Mouse (Mus musculus) layer of hippocampus, adult 8-10 months (tissue): ENCODE measurements around the gene Meis2. TPM values are rescaled to one million over a fixed set of nuclear protein-coding genes. Genes with fewer than 3 reads are reported as not detected.

ENCODE experiments used
- DNase-seq, 2 experiments: peaks; one replicate each; pipeline ENCODE4 v3.0.0; 2022; ENCODE audit warnings: low spot score in 2 of 2
- total RNA-seq, 4 experiments: library from RNA; stranded (reverse); gene quantifications; 2 replicates each; pipeline ENCODE4 v1.2.4; 2022

Meis2 gene
- total RNA-seq, 4 experiments from 2014 or later: 43.4 to 69.1 (median 50.4) TPM

DNA sequence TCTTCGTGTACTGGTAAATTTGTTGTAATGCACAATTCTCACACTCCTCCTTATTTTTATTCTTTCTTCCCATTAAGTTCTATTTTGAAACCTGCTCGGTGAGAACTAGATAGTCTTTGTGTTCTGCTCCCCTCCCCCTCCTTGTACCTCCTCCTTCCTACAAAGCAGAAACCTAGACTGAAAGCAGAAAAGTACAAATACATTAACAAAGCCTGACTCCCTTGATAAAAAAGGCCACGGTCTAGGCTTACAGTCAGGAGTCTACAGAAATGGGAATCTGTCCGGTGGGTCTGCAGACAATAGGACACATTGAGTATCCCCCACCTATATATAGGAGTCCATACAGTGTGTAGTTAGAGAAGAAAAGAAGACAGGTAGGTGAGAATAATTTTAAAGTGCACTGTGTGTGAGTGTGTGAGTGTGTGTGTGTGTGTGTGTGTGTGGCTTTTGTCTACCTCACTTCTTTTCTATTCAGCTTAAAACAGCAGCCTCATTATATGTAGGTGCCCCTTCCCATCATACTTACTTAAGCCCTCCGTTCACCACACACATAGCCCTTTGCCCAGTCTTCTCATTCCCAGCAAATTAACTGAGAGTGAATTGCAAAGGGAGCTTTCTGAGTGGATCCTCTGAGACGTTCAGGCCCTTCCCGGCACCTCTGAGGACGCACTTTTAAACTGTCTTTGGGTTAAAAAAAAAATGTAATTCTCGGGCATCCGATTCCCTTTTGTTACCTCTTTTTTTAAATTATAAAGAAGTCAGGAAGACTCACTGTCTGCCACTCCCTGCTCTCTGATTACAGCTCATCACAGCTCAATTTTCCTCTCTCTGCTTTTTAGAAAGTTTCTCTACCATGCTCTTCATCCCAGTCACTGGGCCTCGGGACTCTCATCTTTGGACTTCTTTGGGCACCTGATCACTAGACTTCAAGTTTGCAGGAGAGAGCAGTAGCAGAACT is 208.2 kb downstream of the Meis2 start:
- DNase-seq: no peak

DNA sequence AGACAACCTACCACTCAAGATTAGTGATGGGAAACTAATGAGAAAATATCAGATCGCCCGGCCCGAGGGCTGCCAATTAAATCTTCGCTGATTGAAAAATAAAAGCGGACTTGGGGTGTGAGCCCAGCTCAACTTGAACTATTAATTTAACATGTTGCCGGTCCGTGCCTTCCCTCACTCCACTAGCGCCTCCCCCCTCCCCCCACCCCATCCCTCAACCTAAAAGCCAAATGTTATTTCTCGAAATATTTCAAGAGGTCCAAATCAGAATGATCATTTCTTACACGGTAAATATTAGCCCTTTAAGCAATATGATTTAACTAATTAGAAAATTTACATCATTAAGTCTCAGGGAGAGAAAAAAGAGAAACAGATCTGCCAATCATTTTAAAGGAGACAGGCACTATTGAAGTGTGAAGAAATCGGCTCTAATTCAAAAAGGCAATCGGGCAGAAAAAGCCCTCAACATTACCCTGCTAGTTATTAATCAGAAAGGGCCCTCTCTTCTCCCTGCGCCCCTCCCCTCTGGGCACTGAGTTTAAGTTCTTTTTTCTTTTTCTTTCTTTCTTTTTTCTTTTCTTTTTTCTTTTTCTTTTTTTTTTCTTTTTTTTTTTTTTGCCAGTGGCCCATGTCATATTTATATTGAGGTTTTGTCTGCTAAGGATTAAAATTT is 209.1 kb downstream of the Meis2 start:
- DNase-seq: no peak

DNA sequence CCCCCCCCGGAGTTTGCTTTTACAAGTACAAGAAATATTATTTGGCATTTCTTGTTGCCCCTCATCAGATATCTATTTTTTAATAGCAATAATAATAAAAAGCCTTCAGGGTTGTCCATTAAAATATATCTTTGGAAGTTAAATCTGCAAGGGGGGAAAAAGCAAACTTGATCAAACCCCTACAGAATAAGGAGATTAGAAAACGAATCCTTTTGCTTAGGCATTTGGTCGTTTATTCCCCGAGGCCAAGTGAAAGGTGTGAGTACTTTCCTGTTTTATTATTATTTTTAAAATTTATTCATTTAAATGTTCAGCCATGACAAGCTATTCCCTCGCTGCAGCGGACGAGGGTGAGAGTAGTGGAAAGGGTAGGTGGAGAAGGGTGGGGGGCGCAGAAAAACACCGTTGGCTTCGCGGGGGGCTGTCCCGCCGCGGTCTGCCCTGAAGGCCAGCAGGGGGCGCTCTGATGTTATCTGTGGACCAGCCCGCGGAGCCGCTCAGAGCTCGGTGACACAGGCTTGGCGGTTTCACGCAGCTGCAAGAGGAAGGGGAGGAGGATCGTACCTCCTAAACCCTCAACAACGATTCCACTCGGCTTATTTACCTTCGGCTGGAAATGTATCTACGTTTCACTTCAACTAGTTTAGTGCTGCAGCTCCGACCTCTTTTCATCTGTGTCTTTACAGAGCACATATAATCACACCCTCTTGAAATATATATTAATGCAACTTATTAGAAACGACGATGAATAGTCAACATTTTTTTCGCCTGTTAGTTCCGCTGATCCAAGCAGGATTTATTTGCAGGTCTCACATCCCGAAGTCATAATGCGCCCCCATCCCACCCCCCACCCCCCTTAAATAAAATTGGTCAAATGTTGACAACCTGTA is 209.9 kb downstream of the Meis2 start:
- peak; percentile 43 to 80 for DNase-seq

DNA sequence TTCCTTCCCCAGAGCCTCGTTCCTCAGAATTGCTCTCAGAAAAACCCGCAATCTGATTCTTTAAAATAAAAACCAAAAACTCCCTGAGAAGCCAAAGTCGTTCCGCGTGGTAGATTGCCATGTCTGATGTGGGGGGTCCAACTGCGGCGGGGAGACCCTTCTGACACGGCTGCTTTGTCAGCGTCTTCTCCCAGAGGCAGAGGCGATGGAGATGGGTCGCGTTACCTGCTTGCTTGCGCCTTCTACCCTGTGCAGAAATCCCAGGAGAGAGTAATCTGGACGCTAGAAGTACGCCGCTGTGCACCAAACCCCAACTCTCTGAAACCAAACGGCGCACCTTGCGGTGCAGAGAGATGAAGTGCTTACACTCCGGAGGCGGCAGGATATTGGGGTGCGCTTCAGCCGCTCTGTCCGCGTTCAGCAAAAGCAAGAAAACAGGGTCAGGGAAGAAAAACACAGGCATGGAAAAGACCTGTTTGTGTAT is 210.8 kb downstream of the Meis2 start:
- no peak for DNase-seq

DNA sequence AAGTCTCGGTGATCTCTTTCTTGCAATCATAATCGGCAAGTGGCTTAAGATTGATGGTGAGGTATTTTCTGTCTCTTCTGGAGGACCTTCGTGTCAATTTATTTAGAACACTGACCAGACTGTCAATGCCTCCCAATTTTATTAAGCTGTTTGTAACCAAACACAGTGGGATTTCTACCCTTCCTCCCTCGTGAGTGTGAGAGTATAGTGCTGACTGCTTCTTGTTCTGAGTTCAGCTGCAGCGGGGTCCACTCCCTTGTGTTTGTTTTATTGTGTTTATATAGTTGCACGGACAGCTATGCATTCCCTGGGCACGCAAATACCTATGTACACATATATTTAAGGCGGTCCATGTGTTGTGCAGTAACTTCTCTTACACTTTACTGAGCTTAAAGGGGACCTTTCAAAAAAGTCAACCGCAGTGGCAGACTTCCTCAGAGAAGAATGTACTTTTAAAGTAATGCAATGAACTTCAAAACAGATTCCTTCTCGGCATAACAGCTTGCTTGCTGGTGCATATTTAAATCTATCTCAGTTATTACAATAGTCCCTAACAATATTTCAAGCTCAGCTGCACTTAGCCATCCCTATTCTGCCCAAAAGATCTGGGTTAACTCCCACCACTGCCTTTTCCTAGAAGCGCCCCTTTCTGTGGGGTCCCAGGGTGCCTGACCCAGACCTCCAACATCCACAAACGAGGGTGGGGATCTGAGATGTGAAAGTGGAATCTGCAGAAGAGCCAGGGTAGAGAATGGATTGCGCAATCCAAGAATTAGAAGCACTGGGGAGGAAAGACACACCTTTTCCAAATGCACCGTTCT is 211.4 kb downstream of the Meis2 start:
- DNase-seq: no peak

DNA sequence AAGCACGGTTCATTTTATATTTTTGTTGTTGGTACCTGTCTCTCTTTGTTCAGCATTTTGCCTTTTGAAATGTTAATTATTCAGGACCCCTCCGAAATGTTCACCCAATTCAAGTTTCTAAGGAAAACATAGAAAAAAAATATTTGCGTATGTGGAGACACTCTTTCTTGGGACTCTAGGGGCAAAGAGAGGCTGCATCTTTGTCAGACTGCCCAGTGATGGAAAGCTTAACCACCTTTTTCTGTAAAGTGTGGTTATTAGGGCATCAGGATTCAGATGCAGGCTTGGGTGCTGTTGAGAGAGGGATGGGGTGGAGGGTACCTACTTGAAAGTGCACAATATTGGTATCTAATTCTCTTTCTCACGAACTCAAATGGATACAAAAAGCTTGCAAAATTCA is 212.4 kb downstream of the Meis2 start:
- DNase-seq: no peak

DNA sequence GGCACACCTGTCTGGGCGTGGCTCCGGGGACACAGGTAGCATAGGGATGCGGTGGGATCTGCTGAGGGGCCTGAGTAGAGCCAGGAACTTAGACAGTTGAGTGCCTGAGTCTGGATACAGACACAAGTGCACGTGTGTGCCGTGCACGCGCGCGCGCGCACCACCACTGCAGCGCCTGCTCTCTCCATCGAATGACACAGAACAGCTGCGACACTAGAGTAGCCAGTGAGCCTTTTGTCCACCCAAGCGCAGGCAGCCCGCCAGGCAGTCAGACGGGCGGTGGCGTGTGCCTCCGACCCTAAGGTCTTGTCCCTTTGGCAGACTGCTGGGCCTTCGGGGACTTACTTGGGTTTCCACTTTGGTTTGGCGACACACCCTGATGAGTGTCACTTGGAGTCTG is 213.0 kb downstream of the Meis2 start:
- no peak for DNase-seq

DNA sequence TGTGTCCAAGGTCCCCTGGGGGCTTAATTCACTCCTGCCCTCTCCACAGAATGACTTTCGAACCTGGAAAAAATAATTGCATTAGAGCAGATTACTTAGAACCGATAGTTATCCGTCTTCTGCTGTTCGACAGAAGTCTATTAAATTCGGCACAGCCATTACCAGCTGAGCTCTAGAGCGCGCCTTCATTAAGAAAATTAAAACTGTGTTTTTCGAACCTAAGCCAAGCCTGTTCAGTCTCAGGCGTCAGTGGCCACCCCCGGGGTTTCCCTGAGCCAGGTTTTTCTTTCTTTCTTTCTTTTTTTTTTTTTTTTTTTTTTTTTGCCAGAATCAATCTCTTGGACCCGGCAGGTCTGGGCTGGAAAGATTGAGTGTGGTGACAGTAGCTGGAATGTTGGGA is 213.5 kb downstream of the Meis2 start:
- no peak for DNase-seq

DNA sequence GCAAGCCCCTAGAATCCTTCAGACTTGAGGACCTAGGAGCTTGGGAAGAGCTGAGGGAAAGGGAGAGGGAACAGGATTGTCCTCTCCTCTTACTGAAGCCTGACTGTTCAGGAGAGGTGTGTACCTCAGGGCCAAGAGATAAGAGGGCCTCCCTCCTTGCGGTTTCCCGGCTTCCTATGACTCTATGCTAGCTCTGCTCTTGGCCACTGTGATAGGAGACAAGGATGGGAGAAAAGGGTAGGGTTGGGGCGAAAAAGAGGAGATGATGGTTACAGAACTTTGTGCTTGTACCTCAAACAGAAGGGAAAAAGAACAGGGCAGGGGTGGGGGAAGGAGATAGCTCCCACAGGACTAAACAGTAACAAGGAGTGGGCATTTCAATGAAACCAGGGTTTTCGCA is 214.7 kb downstream of the Meis2 start:
- no peak for DNase-seq

DNA sequence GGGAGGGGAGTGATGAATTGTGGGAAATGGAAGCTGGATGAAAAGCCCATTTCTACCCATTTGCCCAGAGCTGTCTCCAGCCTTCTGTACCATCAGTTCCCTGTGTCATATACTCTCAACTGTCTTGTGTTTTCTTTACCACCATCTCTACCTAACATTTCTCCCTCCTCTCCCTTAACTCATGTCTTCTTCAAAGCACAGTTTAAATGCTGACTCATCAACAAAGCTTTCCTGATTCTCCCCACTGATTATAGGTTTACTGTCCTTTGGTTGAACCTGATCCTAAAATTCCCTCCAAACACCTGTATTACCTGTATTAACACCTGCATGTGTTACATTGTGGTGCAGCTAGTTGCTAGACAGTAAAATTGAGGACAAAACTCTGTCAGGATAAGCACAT is 222.8 kb downstream of the Meis2 start:
- no peak for DNase-seq

DNA sequence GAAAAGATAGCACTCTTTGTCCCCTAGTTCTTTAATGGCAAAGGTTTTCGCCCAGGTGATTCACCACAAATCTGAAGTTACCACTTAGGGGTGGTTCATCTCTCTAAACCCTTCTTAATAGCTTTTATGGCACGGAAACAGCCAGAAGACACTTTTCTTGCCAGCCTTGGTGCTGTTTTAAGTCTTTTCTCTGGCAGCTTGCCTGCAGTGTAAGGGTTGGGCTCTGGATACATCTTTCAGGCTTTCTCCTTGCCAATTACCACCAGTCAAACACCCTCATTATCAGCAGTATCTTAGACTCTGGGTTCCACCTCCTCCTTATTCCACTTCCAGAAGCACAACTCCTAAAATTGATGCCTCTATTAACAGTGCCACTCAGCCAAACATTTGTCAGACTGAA is 229.6 kb downstream of the Meis2 start:
- DNase-seq: no peak

DNA sequence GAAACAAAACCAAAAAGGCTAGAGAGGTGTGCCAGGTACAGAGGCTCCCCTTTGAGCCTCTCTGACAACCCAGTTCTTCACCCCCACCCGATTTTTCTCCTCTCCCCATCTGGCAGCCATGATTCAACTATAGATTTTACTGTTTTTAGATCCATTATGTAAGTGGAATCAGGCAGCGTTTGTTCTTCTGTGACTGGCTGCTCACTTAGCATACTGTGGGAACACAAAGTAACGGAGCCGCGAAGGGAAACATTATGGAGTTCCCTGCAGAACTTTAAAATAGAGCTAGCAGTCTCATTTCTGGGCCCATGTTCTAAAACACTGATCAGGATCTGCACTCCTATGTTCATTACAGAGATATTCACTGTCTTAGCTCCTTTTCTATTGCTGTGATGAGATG is 243.3 kb downstream of the Meis2 start:
- peak; percentile 17 to 50 for DNase-seq

DNA sequence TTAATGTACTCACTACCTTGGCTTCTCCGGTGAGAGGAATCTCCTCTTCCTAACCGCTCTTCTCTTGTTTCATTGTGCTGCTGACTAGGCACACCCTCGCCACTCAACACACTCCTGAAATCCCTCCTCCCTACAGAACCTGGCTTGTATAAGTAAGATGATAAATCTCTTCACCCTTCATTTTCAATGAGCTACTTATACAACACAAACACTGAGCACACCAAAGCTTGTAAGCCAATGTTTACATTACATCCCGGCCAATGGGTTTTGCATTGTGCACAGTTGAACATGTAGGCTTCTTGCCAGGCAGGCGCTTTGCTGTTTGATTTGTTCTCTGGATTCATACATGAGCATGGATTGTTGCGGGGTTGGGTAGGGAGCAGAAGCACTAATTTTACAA is 247.7 kb downstream of the Meis2 start:
- DNase-seq: no peak

DNA sequence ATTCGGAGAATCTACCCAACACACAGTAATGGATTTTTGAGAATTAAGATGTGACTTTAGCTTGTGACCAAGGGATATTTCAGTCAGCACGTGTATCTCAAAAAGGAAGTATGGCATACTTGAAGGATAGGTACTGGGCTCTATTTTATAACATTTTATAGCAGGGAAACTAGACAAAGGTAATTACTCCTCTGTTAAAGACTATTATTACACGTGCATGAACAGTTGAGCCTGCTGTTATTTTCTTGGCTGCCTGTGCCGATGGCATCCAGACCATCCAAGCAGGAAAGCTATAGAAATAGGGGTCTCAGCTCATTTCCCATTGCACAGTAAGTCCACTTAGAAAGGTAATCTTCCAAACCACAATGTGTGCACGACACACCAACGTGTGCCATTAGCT is 251.9 kb downstream of the Meis2 start:
- no peak for DNase-seq

DNA sequence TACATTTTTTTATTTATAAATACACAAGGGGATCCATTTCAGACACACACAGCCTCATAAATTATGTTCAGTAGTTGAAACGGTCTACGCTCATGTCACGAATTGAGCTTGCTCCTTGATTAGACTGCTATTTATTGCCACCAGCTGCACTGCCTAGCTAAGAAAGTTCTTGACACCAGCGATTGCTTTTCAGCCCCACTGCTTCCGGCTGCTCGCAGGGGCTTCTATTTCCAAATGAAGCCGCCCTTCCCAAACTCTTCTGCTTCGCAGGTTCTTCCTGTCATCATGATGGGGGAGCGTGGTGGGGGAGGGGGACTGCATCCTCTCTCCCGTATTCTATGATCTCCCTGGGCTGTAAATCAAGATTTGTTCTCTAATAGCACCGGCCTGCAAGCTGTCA is 252.3 kb downstream of the Meis2 start:
- DNase-seq: no peak
